Mouse (Mus musculus) heart, embryonic 10.5 days (tissue): ENCODE data around the gene Tprg. TPM values are rescaled to one million over a fixed set of nuclear protein-coding genes. Genes with fewer than 3 reads are reported as not detected.

Experiments
- DNase-seq: peaks from one replicate; pipeline ENCODE4 v3.0.0-alpha.2; 2017; ENCODE audit warnings: low spot score
- H3K27ac ChIP-seq: fragments of 300-500 bp; sonication (generic); 2 replicates; pipeline ENCODE4 v1.5.1; 2016; ENCODE audit warnings: mild to moderate bottlenecking
- H3K27me3 ChIP-seq: fragments of 300-500 bp; sonication (generic); 2 replicates; pipeline ENCODE4 v1.6.1; 2016; ENCODE audit warnings: mild to moderate bottlenecking; ENCODE audit not compliant: poor library complexity, insufficient read depth, severe bottlenecking
- H3K36me3 ChIP-seq: fragments of 300-500 bp; sonication (generic); 2 replicates; pipeline ENCODE4 v1.6.1; 2016; ENCODE audit warnings: mild to moderate bottlenecking, moderate library complexity
- H3K4me1 ChIP-seq: fragments of 300-500 bp; sonication (generic); 2 replicates; pipeline ENCODE4 v1.6.1; 2016; ENCODE audit warnings: mild to moderate bottlenecking
- H3K4me3 ChIP-seq: fragments of 300-500 bp; sonication (generic); 2 replicates; pipeline ENCODE4 v1.5.1; 2016; ENCODE audit warnings: mild to moderate bottlenecking, moderate library complexity
- H3K9me3 ChIP-seq: fragments of 300-500 bp; sonication (generic); 2 replicates; pipeline ENCODE4 v1.6.1; 2016; ENCODE audit warnings: mild to moderate bottlenecking, moderate library complexity
- WGBS: fragments of 180-500 bp; shearing (Covaris S2); methylation state at CpG from one replicate; pipeline ENCODE4 v1.1.7; 2016; 5-methylcytosine and 5-hydroxymethylcytosine counted together
- polyA plus RNA-seq: library from polyadenylated mRNA; unstranded; fragments of >200 nt; fragmentation: Nextera tagmentation; extraction: Ambion mirVana; gene quantifications from 2 replicates; pipeline ENCODE4 v1.2.1, GENCODE M21; 2016

Gene Tprg
- polyA plus RNA-seq, 1 experiment from 2014 or later: not detected

GRCm38 (mm10) chr16:25417875-25418630 lies 131.4 kb downstream of the Tprg start:
- no peaks in the 10 kb centered on the region for H3K36me3 ChIP-seq
- H3K4me3 ChIP-seq: no peak overlapping the region
- 47% methylated on average over 11 of the region's 11 CpGs for WGBS
- no peaks in the 10 kb centered on the region for H3K27me3 ChIP-seq
- H3K4me1 ChIP-seq: 0 out of 2 replicates have a peak, but pooled peaks cover 6% of the 10 kb centered on the region
- H3K9me3 ChIP-seq: no peaks in the 10 kb centered on the region
- DNase-seq: no peak
- H3K27ac ChIP-seq: 0 out of 2 replicates have a peak overlapping the region, but pooled peaks have one; percentile 6

- WGBS: 69% methylated on average over 4 of the region's 4 CpGs
- Histone ChIP-seq H3K27me3 (no peaks in the 10 kb centered on the region), H3K4me1 (0 out of 2 replicates have a peak, but pooled peaks cover 4% of the 10 kb centered on the region), H3K27ac (no peak overlapping the region), H3K9me3 (no peaks in the 10 kb centered on the region), H3K4me3 (no peak overlapping the region), H3K36me3 (no peaks in the 10 kb centered on the region)
- no peak for DNase-seq
Observed at GRCm38 (mm10) chr16:25422997-25423396, 136.4 kb downstream of the Tprg start.

- 82% methylated on average over 4 of the region's 4 CpGs for WGBS
- Histone ChIP-seq H3K4me1 (no peaks in the 10 kb centered on the region), H3K27me3 (no peaks in the 10 kb centered on the region), H3K27ac (no peak overlapping the region), H3K36me3 (no peaks in the 10 kb centered on the region), H3K4me3 (no peak overlapping the region), H3K9me3 (no peaks in the 10 kb centered on the region)
- no peak for DNase-seq
Observed at GRCm38 (mm10) chr16:25424001-25424400, 137.4 kb downstream of the Tprg start.

- Histone ChIP-seq H3K4me3 (no peak overlapping the region), H3K4me1 (no peaks in the 10 kb centered on the region), H3K27ac (no peak overlapping the region), H3K27me3 (no peaks in the 10 kb centered on the region), H3K36me3 (no peaks in the 10 kb centered on the region), H3K9me3 (no peaks in the 10 kb centered on the region)
- DNase-seq: no peak
- 74% methylated on average over 9 of the region's 9 CpGs for WGBS
Observed at GRCm38 (mm10) chr16:25424915-25425314, 138.3 kb downstream of the Tprg start.

GRCm38 (mm10) chr16:25425376-25425775 lies 138.8 kb downstream of the Tprg start:
- Histone ChIP-seq H3K27me3 (no peaks in the 10 kb centered on the region), H3K27ac (no peak overlapping the region), H3K9me3 (no peaks in the 10 kb centered on the region), H3K4me3 (no peak overlapping the region), H3K4me1 (no peaks in the 10 kb centered on the region), H3K36me3 (no peaks in the 10 kb centered on the region)
- WGBS: 76% methylated on average over 1 of the region's 1 CpGs
- no peak for DNase-seq

GRCm38 (mm10) chr16:25426261-25426660 lies 139.6 kb downstream of the Tprg start:
- Histone ChIP-seq H3K9me3 (no peaks in the 10 kb centered on the region), H3K36me3 (no peaks in the 10 kb centered on the region), H3K4me1 (no peaks in the 10 kb centered on the region), H3K27ac (no peak overlapping the region), H3K4me3 (no peak overlapping the region), H3K27me3 (no peaks in the 10 kb centered on the region)
- 68% methylated on average over 3 of the region's 3 CpGs for WGBS
- DNase-seq: no peak

GRCm38 (mm10) chr16:25440039-25440438 lies 153.4 kb downstream of the Tprg start:
- no peaks in the 10 kb centered on the region for H3K27me3 ChIP-seq
- WGBS: 63% methylated on average over 2 of the region's 2 CpGs
- H3K27ac ChIP-seq: no peak overlapping the region
- no peaks in the 10 kb centered on the region for H3K9me3 ChIP-seq
- no peak for DNase-seq
- H3K36me3 ChIP-seq: no peaks in the 10 kb centered on the region
- H3K4me3 ChIP-seq: no peak overlapping the region
- H3K4me1 ChIP-seq: no peaks in the 10 kb centered on the region

GRCm38 (mm10) chr16:25445580-25445979 lies 159.0 kb downstream of the Tprg start:
- DNase-seq: no peak
- H3K27ac ChIP-seq: no peak overlapping the region
- no peak overlapping the region for H3K4me3 ChIP-seq
- no peaks in the 10 kb centered on the region for H3K9me3 ChIP-seq
- H3K4me1 ChIP-seq: no peaks in the 10 kb centered on the region
- H3K36me3 ChIP-seq: no peaks in the 10 kb centered on the region
- 70% methylated on average over 7 of the region's 7 CpGs for WGBS
- H3K27me3 ChIP-seq: no peaks in the 10 kb centered on the region

- H3K36me3 ChIP-seq: no peaks in the 10 kb centered on the region
- no peaks in the 10 kb centered on the region for H3K4me1 ChIP-seq
- H3K27ac ChIP-seq: no peak overlapping the region
- no peak overlapping the region for H3K4me3 ChIP-seq
- WGBS: 82% methylated on average over 3 of the region's 3 CpGs
- H3K9me3 ChIP-seq: no peaks in the 10 kb centered on the region
- no peak for DNase-seq
- no peaks in the 10 kb centered on the region for H3K27me3 ChIP-seq
Observed at GRCm38 (mm10) chr16:25451511-25451910, 164.9 kb downstream of the Tprg start.

GRCm38 (mm10) chr16:25464732-25465131 lies 178.1 kb downstream of the Tprg start:
- Histone ChIP-seq H3K27me3 (no peaks in the 10 kb centered on the region), H3K4me3 (no peak overlapping the region), H3K36me3 (no peaks in the 10 kb centered on the region), H3K4me1 (peaks cover 18% of the 10 kb centered on the region), H3K9me3 (no peaks in the 10 kb centered on the region), H3K27ac (no peak overlapping the region)
- DNase-seq: no peak
- WGBS: 79% methylated on average over 4 of the region's 4 CpGs

GRCm38 (mm10) chr16:25465435-25466139 lies 179.0 kb downstream of the Tprg start:
- no peak overlapping the region for H3K4me3 ChIP-seq
- peaks cover 18% of the 10 kb centered on the region for H3K4me1 ChIP-seq
- no peaks in the 10 kb centered on the region for H3K9me3 ChIP-seq
- WGBS: 34% methylated on average over 13 of the region's 13 CpGs
- no peaks in the 10 kb centered on the region for H3K36me3 ChIP-seq
- no peak for DNase-seq
- no peaks in the 10 kb centered on the region for H3K27me3 ChIP-seq
- 0 out of 2 replicates have a peak overlapping the region, but pooled peaks have one; percentile 7 for H3K27ac ChIP-seq

- no peak overlapping the region for H3K27ac ChIP-seq
- H3K4me3 ChIP-seq: no peak overlapping the region
- WGBS: 78% methylated on average over 3 of the region's 3 CpGs
- no peaks in the 10 kb centered on the region for H3K9me3 ChIP-seq
- H3K36me3 ChIP-seq: no peaks in the 10 kb centered on the region
- H3K27me3 ChIP-seq: no peaks in the 10 kb centered on the region
- H3K4me1 ChIP-seq: peaks cover 18% of the 10 kb centered on the region
- DNase-seq: no peak
Observed at GRCm38 (mm10) chr16:25468040-25468439, 181.4 kb downstream of the Tprg start.

GRCm38 (mm10) chr16:25468662-25469061 lies 182.0 kb downstream of the Tprg start:
- H3K36me3 ChIP-seq: no peaks in the 10 kb centered on the region
- H3K27ac ChIP-seq: 0 out of 2 replicates have a peak overlapping the region, but pooled peaks have one; percentile 36
- no peaks in the 10 kb centered on the region for H3K9me3 ChIP-seq
- no peaks in the 10 kb centered on the region for H3K27me3 ChIP-seq
- peaks cover 18% of the 10 kb centered on the region for H3K4me1 ChIP-seq
- DNase-seq: no peak
- WGBS: 50% methylated on average over 5 of the region's 5 CpGs
- no peak overlapping the region for H3K4me3 ChIP-seq
